Mouse (Mus musculus): ENCODE measurements at regions not wholly inside any gene's neighbourhood (a gene's known extent, or its start where the extent isn't known, plus 50 kb on each side); places are given as distances from the start of the nearest gene placed in this dataset.

DNA sequence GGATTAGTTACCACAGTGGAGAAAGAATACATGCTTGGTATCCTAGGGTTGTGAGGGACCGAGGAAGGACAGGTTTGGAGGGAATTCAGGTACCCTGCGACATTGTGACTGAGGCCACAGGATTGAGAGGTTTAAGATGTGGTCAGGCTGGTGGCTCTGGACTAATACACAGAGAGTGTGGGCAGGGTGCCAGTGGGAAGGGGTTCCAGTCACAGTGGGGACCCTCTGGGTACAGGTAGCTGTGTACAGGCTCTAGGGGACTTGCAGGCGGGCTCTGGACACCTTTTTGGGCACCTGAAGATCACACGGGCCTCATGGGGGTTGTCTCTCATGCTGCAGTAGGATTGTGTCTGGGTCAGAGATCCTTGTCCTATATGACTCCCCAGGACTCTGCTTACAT is 213.1 kb upstream of the Kcnab2 start:
- H3K4me3 ChIP-seq (ENCODE audit: low read depth, low read length) = no peak overlapping the region
- H3K36me3 ChIP-seq (ENCODE audit: insufficient read depth, low read length) = no peaks in the 10 kb centered on the region
- 76% methylated on average over 4 of the region's 4 CpGs for WGBS
- no peaks in the 10 kb centered on the region for H3K4me1 ChIP-seq (ENCODE audit: insufficient read depth, low read length)
- no peak overlapping the region for H3K9ac ChIP-seq (replicated peaks; ENCODE audit: low read length, poor library complexity, severe bottlenecking)
- H3K9me3 ChIP-seq (ENCODE audit: low read length) = no peaks in the 10 kb centered on the region
- H3K27ac ChIP-seq (ENCODE audit: low read depth, low read length) = no peak overlapping the region
- no peak for ATAC-seq (ENCODE audit: low FRiP score)
- TF ChIP-seq CTCF (IDR thresholded peaks at IDR 0.05) = no peak
- H3K4me2 ChIP-seq (ENCODE audit: low read depth, low read length, poor library complexity, severe bottlenecking) = no peak overlapping the region
- DNase-seq (ENCODE audit: low spot score) = no peak
- peaks cover 4% of the 10 kb centered on the region; the same call in 1 of the 2 replicates for H3K27me3 ChIP-seq (ENCODE audit: insufficient read depth, low read length)

DNA sequence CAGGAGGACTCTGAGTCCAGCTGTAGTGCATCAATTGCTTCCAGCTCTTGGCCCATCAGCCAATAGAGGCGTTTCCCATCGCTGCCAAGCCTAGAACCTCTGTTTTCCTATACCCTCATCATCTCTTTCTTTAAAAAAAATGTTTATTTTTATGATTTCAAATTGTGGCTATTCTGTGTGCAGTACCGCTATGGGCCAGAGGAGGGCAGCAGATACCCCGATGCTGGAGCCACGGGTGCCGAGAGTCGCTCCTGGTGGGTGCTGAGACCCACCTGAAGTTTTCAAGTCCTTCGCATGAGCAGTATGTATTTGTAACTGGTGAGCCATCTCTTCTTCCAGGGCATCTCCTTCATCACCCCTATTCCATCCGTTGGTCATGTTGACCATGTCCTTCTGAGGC is 212.2 kb upstream of the Kcnab2 start:
- WGBS = 83% methylated on average over 9 of the region's 9 CpGs
- TF ChIP-seq CTCF (IDR thresholded peaks at IDR 0.05) = peak; percentile 62
- peaks cover 4% of the 10 kb centered on the region; the same call in 1 of the 2 replicates for H3K27me3 ChIP-seq (ENCODE audit: insufficient read depth, low read length)
- DNase-seq (ENCODE audit: low spot score) (no peak), ATAC-seq (ENCODE audit: low FRiP score) (no peak)
- H3K9me3 ChIP-seq (ENCODE audit: low read length) = no peaks in the 10 kb centered on the region
- no peak overlapping the region for H3K4me2 ChIP-seq (ENCODE audit: low read depth, low read length, poor library complexity, severe bottlenecking)
- H3K36me3 ChIP-seq (ENCODE audit: insufficient read depth, low read length) = no peaks in the 10 kb centered on the region
- no peak overlapping the region for H3K9ac ChIP-seq (replicated peaks; ENCODE audit: low read length, poor library complexity, severe bottlenecking)
- no peak overlapping the region for H3K27ac ChIP-seq (ENCODE audit: low read depth, low read length)
- no peak overlapping the region for H3K4me3 ChIP-seq (ENCODE audit: low read depth, low read length)
- H3K4me1 ChIP-seq (ENCODE audit: insufficient read depth, low read length) = no peaks in the 10 kb centered on the region

GRCm38 (mm10) chr4:152686509-152687081 is 208.9 kb upstream of the Kcnab2 start:
- Histone ChIP-seq H3K4me1 (ENCODE audit: insufficient read depth, low read length) (no peaks in the 10 kb centered on the region), H3K4me2 (ENCODE audit: low read depth, low read length, poor library complexity, severe bottlenecking) (no peak overlapping the region), H3K9me3 (ENCODE audit: low read length) (0 out of 2 replicates have a peak, but pooled peaks cover 4% of the 10 kb centered on the region), H3K36me3 (ENCODE audit: insufficient read depth, low read length) (no peaks in the 10 kb centered on the region), H3K27me3 (ENCODE audit: insufficient read depth, low read length) (no peaks in the 10 kb centered on the region), H3K27ac (ENCODE audit: low read depth, low read length) (0 out of 2 replicates have a peak overlapping the region, but pooled peaks have one; percentile 28), H3K4me3 (ENCODE audit: low read depth, low read length) (no peak overlapping the region), H3K9ac (replicated peaks; ENCODE audit: low read length, poor library complexity, severe bottlenecking) (no peak overlapping the region)
- 24% methylated on average over 12 of the region's 12 CpGs for WGBS
- ATAC-seq (ENCODE audit: low FRiP score) (no peak), DNase-seq (ENCODE audit: low spot score) (no peak)
- TF ChIP-seq CTCF (IDR thresholded peaks at IDR 0.05) = peak; percentile 60

DNA sequence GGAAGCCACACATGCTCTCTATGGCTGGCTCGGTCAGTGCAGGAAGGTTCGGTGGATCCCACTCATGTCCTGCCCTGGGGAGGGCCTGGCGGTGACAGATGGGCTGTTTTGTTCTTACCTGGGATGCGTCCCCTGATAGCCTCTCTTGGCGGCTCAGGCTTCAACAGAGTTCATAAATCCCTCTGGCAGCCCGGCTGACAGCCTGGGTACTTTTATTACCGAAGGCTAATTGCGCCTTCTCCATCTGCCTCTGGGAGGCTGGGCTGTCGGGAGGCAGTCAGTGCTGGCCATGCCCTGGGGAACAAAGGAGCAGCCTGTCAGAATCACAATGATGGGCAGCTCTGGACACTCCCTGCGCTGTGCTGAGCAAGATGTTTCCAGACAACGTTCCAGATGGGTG is 196.5 kb upstream of the Kcnab2 start:
- Histone ChIP-seq H3K9ac (replicated peaks; ENCODE audit: low read length, poor library complexity, severe bottlenecking) (0 out of 2 replicates have a peak overlapping the region, but pooled peaks have one; percentile 9), H3K4me1 (ENCODE audit: insufficient read depth, low read length) (no peaks in the 10 kb centered on the region; the same call in 1 of the 2 replicates), H3K4me2 (ENCODE audit: low read depth, low read length, poor library complexity, severe bottlenecking) (no peak overlapping the region), H3K36me3 (ENCODE audit: insufficient read depth, low read length) (no peaks in the 10 kb centered on the region), H3K27ac (ENCODE audit: low read depth, low read length) (no peak overlapping the region; the same call in 1 of the 2 replicates), H3K4me3 (ENCODE audit: low read depth, low read length) (no peak overlapping the region), H3K27me3 (ENCODE audit: insufficient read depth, low read length) (no peaks in the 10 kb centered on the region), H3K9me3 (ENCODE audit: low read length) (no peaks in the 10 kb centered on the region)
- ATAC-seq (ENCODE audit: low FRiP score) (no peak), DNase-seq (ENCODE audit: low spot score) (peak; percentile 52)
- TF ChIP-seq CTCF (IDR thresholded peaks at IDR 0.05) = no peak
- 23% methylated on average over 11 of the region's 11 CpGs for WGBS

GRCm38 (mm10) chr4:152663482-152663881 is 185.8 kb upstream of the Kcnab2 start:
- ATAC-seq (ENCODE audit: low FRiP score) = no peak
- Histone ChIP-seq H3K9me3 (ENCODE audit: low read length) (no peaks in the 10 kb centered on the region), H3K4me3 (ENCODE audit: low read depth, low read length) (no peak overlapping the region), H3K36me3 (ENCODE audit: insufficient read depth, low read length) (no peaks in the 10 kb centered on the region), H3K4me2 (ENCODE audit: low read depth, low read length, poor library complexity, severe bottlenecking) (no peak overlapping the region), H3K27ac (ENCODE audit: low read depth, low read length) (no peak overlapping the region), H3K4me1 (ENCODE audit: insufficient read depth, low read length) (no peaks in the 10 kb centered on the region), H3K27me3 (ENCODE audit: insufficient read depth, low read length) (no peaks in the 10 kb centered on the region), H3K9ac (replicated peaks; ENCODE audit: low read length, poor library complexity, severe bottlenecking) (no peak overlapping the region)
- TF ChIP-seq CTCF (IDR thresholded peaks at IDR 0.05) = peak; percentile 61
- WGBS = 39% methylated on average over 8 of the region's 8 CpGs
- DNase-seq (ENCODE audit: low spot score) = no peak

GRCm38 (mm10) chr4:152663069-152663468 is 185.4 kb upstream of the Kcnab2 start:
- Histone ChIP-seq H3K9ac (replicated peaks; ENCODE audit: low read length, poor library complexity, severe bottlenecking) (no peak overlapping the region), H3K4me1 (ENCODE audit: insufficient read depth, low read length) (no peaks in the 10 kb centered on the region), H3K27me3 (ENCODE audit: insufficient read depth, low read length) (no peaks in the 10 kb centered on the region), H3K4me3 (ENCODE audit: low read depth, low read length) (no peak overlapping the region), H3K9me3 (ENCODE audit: low read length) (no peaks in the 10 kb centered on the region), H3K4me2 (ENCODE audit: low read depth, low read length, poor library complexity, severe bottlenecking) (no peak overlapping the region), H3K36me3 (ENCODE audit: insufficient read depth, low read length) (no peaks in the 10 kb centered on the region), H3K27ac (ENCODE audit: low read depth, low read length) (no peak overlapping the region)
- 96% methylated on average over 12 of the region's 12 CpGs for WGBS
- TF ChIP-seq CTCF (IDR thresholded peaks at IDR 0.05) = 0 out of 2 replicates have a peak, but pooled peaks have one; percentile 5
- DNase-seq (ENCODE audit: low spot score) = no peak
- ATAC-seq (ENCODE audit: low FRiP score) = no peak
